Mouse (Mus musculus) neutrophil, adult 5-6 weeks (primary cell): ENCODE results near the gene Gm12184. TPM values are rescaled to one million over a fixed set of nuclear protein-coding genes. Genes with fewer than 3 reads are reported as not detected.
"Not testable (repeated sequence)": the region's sequence is repeated elsewhere in the genome, so short reads cannot be mapped to it uniquely, and the experiment has no call there.

Source experiments
- ATAC-seq: fragments of 151-379, 151-347 bp; 2 replicates; pipeline ENCODE4 v1.8.0; 2017; ENCODE audit warnings: mild to moderate bottlenecking, moderate TSS enrichment; ENCODE audit not compliant: insufficient number of reproducible peaks, poor library complexity, low FRiP score, severe bottlenecking; ENCODE audit errors: extremely low read depth
- total RNA-seq: library from RNA; stranded (forward); fragments of 200-1000 nt; gene quantifications from 2 replicates; pipeline ENCODE4 v1.2.3, GENCODE M21; 2017

Gm12184 gene
- 4.2 and 8.0 TPM in 2 replicates for total RNA-seq

DNA sequence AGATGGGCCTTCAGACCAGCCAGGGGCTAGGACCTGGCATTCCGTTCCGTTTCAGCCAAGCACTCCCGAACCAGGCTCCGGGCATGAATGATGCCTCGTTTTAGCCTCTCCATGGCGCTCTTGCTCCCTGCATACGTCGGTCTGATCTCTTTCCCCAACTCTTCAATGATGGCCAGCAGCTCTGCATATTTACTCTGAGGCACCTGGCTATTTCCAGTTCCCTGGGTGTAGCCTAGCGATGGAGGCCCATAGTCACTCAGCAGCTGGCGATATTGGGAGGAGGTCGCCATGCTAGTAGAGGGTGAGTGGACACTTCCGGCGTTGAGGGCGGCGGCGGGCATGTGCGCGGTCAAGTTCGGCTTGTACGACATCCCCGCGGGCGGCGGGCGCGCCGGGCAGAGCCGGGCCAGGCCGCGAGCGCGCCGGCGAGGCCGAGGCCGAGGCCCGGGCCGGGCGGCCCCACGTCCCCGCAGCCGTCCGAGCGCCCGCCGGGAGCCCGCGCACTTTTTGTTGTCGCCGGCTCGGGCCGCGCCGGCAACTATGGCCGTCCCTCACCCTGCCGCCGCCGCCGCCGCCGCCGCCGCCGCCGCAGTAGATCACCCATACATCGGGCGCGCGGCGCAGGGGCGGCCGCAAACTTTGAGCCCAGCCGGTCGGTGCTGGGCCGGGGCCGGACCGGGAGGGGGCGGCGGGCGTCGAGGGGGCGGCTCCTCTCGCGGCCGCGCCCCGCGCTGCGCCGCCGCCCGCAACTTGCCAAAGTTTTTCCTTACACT, at the start of gene Gm12184, which contains the start of gene Trim7:
Gene Gm12184 (minus strand): TSS at position 677 of the 773 bp plus-strand sequence.
Gene Trim7 (plus strand): TSS at position 162 of the 773 bp plus-strand sequence.
- peak; percentile 14; the same call in 1 of the 2 replicates for ATAC-seq

DNA sequence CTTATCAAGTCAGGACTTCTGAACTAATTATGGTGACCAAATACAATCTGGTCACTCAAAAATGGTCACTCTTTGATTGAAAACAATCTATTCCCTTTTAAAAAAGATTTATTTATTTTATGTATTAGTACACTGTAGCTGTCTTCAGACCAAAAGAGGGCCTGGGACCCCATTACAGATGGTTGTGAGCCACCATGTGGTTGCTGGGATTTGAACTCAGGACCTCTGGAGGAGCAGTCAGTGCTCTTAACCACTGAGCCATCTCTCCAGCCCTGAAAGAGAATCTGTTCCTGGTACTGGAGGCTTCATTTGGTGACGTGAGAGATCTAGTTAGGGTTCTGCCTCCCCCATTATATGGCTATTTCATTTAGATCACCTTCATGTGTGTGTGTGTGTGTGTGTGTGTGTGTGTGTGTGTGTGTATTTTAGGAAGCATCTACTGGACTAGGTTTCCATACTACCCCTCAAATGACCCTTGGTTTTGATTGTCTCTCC, 48.9 kb upstream of the Gm12184 start:
- not testable (repeated sequence) for ATAC-seq

DNA sequence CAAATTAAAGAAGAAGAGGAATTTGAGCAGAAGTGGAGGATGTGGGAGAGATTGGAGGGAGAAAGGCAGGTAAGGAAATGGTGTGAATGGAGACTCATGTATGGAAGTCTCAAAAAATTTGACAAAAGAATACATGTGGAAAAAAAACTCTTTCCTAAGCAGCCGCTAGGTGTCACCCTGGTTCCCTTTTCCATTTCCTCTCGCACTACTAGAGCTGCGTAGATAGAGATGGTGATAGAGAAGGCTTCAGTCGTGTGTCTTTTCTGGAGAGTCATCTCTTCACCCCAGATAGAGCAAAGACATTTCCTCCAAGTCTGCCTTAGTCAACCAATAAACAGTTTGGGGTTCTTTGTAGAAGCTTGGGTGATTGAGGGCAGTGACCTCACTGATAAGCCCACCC, 48.0 kb upstream of the Gm12184 start:
- ATAC-seq: peak; percentile 71

DNA sequence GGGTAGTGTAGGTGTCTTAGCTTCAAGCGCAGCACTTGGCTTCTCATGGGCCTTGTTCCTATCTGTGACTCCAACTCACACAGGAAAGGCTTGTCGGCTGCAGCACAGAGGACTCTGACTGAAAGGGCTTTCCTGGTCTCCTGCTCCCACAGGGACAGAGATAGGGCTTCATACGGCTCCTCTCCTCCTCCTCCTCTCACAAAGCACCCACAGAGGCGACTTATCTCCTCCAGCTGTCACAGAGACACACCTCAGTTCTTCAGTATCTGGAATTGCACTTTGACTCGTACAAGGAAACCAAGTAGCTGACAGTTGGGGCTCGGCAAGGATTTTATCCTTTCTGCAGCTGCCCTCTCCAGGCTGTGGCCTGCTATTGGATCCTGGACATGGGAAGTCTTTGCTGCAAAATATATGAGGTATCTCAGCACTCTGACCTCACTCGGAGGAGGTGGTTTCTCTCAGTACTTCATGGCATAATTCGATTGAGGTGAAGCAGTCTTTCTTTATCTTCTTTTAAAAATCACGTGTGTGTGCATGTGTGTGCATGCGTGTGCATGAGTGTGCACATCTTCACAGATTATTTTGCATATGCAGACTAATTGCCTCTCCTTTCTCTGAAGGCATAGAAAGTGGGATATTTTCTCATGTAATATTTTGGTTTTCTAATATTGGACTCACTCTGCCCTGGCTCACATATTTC, 47.3 kb upstream of the Gm12184 start:
- ATAC-seq: no peak

DNA sequence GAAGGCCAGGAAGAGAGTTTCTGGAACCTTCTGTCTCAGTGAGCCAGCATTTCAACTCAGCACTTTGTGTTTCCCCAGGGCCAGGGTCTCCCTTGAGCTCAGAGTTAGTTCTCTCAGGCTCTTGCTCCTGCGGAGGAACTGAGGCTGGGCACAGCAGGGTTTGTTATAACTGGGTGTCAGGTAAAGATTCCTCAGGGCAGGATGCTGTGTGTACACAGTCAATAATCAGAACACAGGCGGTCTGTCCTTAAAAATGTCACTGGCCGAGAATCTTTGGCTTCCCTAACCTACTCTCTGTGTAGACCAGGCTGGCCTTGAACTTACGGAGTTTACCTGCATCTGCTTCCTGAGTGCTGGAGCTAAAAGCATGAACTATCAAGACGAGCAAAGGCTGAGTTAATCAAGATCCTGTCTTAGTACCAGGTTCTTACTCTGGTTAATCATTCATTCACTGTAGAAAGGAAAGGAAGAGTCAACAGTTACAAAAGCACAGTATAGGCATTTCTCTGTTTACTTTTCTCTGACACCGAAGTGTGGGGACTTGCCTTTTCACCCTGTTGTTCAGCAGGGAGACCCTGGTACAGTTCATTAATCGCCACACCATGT, 46.3 kb upstream of the Gm12184 start:
- no peak for ATAC-seq

DNA sequence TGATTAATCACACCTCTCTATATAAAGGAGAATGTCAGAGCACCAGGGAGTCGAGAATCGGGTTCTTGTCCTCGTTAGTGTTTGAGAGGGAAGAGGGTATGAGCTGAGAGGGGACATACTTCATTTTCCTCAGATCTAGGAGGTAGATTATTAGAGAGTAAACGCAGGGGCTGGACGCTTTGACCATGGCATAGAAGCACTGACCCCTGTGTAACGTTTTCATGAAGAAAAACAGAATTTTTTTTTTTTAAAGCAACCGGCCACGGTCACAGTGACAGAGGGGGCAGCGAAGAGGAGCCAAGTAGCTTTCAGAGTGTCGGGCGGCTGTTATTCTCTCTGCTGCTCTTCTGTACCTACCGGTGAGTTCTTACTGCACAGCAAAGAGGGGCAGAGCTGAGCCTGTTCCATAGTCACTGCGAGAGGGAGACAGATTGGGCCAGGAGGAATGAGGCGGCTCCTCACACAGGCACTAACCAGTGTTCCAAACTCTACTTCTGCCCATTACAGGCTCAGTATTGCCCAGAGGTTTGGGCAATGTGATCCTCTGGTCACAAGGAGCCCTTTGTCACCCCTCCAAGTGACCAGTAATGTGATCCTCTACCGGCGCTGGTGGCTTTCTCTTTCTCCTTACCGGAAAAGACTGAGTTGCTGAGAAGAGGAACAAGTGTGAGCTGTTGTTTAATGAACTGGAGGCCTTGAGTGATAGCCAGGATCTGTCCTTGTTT, 45.5 kb upstream of the Gm12184 start:
- peak; percentile 17; the same call in 1 of the 2 replicates for ATAC-seq

DNA sequence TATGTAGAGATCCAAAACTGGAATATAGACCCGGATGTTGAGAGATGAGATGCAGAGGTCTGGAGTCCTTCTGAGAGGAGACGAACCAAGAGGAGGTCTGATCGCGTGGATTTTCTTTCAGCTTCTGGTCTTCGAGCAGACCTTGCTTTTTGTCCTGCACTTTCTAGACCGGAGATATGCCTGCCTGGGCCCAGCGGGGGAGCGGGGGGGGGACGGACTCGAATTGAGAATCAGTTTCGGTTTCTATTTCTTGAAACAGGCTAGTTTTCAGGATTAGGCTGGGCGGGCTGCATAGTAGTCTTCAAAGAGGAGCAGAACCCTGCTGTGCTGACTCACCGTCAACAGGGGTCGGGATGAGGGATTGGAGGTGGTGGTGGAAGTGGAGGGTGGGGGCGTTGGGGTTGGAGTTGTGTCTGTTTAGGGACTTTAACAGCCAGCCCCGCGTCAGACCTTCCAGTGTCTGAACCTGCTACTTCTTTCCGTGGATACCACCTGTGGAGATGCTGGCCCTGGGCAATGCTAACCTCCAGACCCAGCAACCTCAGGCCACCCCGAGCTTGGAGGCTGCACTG, 44.8 kb upstream of the Gm12184 start, which contains the start of gene Irgm1:
Gene Irgm1 (minus strand): TSS at position 483 of the 572 bp plus-strand sequence.
- ATAC-seq: peak; percentile 61

DNA sequence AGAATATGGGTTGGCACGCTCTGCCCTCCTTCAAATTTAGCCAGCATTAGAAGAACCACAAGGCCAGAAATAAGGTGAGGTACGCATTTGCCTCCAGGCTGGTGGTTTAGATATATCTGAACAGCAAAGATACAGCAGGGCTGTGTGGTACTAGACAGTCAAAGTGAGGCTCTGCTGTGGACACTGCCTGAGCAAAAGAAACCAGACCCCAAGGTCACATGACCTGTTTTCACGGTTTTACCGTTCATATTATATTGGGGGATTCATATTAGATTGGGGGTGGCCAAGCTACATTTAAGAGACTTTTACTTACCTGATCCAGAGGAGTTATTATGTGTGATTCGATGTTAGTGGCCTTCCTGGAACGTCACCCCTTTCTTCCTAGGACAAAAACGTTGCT, 44.3 kb upstream of the Gm12184 start:
- ATAC-seq: no peak

DNA sequence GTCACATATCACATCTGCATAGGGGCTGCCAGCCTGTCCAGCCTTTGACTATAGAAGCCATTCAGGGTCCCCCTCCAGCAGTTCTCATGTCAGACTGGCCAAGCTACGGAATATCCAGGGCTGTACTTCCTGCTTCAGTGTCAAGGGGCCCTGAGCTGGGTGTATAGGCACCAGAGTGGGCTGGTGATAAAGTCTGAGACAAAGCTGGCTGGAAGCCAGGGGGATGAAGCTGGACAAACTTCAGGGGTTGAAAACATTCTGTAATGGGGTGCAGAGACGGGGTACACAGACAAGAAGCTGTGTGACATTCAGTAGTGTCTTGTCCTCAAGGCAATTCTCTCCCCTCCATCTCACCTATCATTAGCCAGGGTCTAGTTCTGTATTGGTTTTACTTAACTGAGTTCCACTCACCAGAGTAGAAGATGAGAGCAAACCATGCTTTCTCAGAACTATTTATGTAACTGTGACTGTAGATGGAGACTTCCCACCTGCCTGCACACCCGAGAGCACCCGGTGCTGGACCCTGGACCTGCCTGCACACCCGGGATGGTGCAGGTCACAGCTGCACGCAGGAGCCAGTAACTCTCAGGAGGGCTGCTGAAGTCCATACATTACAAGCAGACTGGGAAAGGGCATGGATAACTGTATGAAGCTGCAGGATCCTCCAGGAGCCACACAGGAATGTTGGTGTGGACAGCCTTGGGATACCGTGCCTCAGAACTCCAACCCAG, 43.1 kb upstream of the Gm12184 start:
- no peak for ATAC-seq

DNA sequence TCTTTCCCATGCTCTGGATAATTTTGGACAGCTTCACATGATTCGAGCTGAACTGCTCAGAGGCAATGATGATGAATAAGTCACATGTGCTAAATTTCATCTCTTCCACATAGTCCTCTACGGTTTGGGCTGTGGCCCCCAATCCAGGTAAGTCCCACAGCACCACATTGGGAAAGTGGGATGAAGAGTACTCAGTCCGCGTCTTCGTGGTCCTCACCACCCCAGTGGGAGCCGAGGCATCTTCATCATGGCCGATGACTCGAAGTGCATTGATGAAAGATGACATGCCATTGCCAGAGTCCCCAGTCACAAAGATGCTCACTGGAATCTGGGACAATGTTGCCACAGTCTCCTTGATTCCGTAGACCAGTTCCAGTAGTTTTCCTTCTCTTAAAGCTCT, 40.0 kb upstream of the Gm12184 start:
- no peak for ATAC-seq

DNA sequence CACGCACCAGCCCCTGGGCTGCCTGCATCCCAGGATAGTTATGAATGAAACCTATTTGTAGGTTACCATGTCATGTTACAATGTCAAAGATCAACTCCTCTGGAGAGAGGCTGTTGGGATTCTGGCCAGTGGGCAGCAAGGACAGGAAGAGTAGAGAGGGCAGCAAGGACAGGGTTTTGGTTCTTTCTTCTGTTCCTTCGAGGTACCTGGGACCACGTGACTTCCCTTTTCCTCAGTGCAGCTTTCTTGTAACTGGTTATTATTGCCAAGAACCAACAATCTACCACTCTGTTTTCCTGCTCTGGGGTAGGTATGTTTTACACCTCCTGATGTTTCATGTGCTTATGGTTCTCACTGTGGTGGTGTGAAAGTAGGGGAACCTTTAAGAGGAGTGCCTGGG, 37.4 kb upstream of the Gm12184 start:
- no peak for ATAC-seq

DNA sequence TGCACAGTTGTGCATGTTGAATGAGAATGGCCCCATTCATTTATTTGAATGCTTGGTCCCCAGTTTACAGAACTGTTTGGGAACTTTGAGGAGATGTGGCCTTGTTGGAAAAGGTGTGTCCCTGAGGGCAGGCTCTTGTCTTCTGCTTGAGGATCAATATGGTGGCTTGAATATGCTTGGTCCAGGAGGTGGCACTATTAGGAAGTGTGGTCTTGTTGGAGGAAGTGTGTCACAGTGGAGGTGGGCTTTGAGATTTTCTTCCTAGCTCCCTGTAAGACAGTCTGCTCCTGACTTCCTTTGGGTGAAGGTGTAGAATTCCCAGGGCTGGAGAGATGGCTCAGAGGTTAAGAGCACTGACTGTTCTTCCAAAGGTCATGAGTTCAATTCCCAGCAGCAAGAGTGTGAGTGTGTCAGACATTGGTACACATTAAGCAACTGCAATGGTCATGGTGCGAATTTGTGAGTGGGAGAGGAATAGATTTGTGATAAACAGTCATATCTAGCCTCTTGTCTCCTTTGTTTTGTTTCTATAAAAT, 36.4 kb upstream of the Gm12184 start:
- no peak for ATAC-seq

DNA sequence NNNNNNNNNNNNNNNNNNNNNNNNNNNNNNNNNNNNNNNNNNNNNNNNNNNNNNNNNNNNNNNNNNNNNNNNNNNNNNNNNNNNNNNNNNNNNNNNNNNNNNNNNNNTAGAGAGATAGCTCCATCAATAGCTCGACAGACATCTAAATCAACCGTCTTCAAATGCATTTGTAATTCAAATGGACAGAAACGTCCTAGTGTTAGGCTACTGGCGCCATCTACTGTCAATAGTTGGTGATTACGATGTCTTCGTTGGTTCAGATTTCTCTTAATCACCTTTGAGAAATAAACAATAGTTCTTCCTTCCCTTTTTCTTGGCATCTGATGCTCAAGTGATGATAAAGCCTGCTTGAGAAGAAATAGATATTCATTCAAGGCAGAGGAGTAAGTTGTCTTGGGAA, 32.6 kb upstream of the Gm12184 start:
- ATAC-seq: peak; percentile 58

DNA sequence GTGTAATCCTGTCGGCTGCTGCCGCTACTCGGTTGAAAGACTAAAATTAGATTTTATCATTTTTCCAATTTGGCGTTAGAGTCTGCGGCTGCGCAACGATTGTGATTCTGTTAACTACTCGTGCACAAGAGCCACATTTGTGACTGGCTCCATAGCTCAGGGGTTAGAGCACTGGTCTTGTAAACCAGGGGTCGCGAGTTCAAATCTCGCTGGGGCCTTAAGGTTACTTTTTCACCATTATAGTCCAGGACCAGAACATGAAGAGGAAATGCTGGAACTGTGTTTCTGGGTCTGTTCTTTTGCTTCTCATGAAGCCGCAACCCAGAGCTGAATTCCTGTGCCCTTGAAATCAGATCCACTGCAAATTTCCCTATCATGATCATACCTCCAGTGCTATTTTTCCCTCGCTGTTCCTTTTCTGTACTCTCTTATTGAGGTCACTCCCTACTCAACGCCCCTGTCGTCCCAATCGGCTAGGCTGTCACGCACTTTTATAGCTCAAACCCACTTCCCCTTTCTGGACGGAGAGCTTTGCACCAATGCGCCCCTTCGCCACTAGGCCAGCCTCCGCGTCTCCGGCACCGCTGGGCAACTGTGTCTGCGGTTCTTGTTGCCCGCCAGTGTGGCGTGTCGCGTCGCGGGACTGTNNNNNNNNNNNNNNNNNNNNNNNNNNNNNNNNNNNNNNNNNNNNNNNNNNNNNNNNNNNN, 27.2 kb upstream of the Gm12184 start:
- ATAC-seq: peak; percentile 67

DNA sequence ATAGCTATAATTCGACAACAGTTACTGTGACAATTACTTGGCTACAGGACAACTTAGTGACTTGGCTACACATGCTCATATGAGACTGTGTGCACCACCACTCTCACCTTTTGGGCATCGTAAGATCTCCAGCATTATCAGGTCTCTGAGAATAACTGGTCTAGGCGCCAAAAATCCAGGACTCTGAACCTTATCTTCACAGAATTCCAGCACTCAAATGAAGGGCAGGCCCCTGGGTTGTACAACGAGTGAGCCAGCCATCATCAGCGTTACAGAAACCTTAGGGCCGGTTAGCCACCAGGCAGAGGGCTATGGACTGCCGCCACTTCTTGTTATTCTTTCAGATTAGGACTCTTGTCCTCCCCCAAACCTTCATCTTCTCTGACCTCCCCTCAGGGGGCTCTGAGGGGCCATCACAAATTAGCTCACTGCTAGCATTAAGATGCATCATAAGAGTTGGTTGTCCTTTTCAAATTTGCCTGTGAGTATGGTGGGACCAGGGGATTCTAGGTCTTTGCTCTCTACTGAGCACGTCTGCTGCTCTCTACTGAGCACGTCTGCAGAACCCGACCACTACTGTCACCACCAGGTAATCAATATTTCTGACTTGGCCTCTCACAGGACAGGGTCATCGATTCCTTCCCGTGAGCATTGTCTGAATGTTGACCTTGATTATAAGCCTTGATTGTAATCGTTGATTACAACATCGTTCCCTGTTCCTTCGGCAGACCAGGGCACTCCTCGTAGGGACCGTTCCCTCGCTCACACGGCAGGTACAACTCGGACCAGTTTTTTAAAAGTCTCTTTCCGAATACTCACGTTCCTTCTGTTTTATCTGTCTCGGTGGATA, 26.4 kb upstream of the Gm12184 start:
- ATAC-seq: no peak

DNA sequence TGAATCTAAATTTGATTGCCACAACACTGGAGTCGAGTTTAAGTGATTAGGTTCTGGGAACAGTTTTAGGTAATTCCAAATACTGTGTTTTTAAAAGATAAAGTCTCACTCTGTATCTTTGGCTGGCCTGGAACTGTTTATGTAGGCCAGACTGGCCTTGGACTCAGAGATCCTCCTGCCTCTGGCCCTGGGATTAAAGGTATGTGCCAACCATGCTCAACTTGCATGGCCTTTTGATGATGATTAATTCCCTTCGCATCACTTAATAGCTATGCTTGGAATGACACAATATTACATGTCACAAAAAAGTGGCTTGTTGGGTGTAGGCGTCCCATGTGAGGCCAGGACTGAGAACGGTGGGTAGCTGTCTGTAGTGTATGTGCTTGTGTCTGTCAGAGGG, 25.7 kb upstream of the Gm12184 start:
- no peak for ATAC-seq
